Mouse (Mus musculus) G1E (cell line): Measurements from ENCODE around the gene Coro2a.

ENCODE experiments used
- CTCF ChIP-seq: IDR thresholded peaks from 2 replicates; pipeline ENCODE4 v1.5.1; 2012; ENCODE audit warnings: low read depth, low read length, inconsistent platforms, mixed read lengths
- GATA1 ChIP-seq: IDR thresholded peaks from 2 replicates; pipeline ENCODE4 v1.6.1; 2012; ENCODE audit warnings: borderline replicate concordance, low read length, inconsistent platforms, mixed read lengths
- GATA2 ChIP-seq: IDR thresholded peaks from 2 replicates; pipeline ENCODE4 v1.6.1; 2012; ENCODE audit warnings: low read depth, low read length, inconsistent platforms, borderline replicate concordance
- POLR2AphosphoS5 ChIP-seq: IDR thresholded peaks from 2 replicates; pipeline ENCODE4 v1.6.1; 2012; ENCODE audit warnings: low read depth, low read length, inconsistent platforms; ENCODE audit not compliant: insufficient replicate concordance
- TAL1 ChIP-seq: conservative IDR thresholded peaks from 2 replicates; pipeline ENCODE4 v1.6.1; 2012; ENCODE audit warnings: low read depth, low read length, inconsistent platforms, mixed read lengths

DNA sequence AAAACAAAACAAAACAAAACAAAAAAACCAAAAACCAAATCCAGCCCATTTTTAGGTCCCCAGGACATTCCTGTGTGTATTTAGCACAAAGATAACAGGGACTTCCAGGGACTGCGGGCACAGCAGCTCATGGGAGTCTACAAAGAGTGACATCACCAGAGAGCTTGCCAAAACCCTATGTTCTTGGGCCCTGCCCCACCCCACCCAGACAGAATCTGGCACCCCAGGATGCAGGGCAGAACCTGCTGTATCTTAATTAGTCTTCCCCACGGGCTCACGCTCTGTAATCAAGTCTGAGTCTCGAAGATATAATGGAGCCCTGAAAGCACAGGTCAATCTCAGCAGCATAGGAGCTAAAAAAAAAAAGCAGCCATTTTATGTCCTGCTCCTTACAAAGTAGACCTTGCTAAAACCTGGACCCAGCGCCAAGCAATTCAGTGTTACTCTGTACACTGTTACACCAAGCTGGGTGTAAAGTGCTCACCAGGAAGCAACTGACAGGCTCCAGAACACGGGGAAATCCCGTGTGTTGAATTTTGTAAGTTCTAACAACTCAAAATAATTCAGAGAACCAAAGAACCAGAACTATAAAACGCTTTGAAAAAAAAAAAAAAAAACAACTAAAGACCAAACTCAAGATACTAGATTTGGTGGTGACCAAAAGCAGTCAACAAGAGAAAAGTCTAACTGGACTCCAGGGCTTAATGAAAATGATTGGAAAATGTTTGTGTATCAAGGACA lies 34.9 kb downstream of the Coro2a start:
- TF ChIP-seq TAL1 (no peak), CTCF (no peak), GATA1 (no peak), POLR2AphosphoS5 (no peak), GATA2 (no peak)
